Mouse (Mus musculus) liver, embryonic 13.5 days (tissue): ENCODE data around the gene Sgms1. TPM values are rescaled to one million over a fixed set of nuclear protein-coding genes. Genes with fewer than 3 reads are reported as not detected.

Experiments used
- ATAC-seq: fragments of 200-750 bp; cut with Nextera tagmentation; 2 replicates; pipeline ENCODE4 v1.8.0; 2017; ENCODE audit warnings: low read depth, mild to moderate bottlenecking, moderate number of reproducible peaks, moderate library complexity
- DNase-seq: peaks from one replicate; pipeline ENCODE4 v3.0.0; 2022
- H3K27ac ChIP-seq: fragments of 300-500 bp; sonication (generic); 2 replicates; pipeline ENCODE4 v1.5.1; 2015; ENCODE audit warnings: moderate library complexity, mild to moderate bottlenecking, inconsistent platforms
- H3K27me3 ChIP-seq: fragments of 300-500 bp; sonication (generic); 2 replicates; pipeline ENCODE4 v1.6.1; 2015; ENCODE audit warnings: mild to moderate bottlenecking, inconsistent platforms
- H3K36me3 ChIP-seq: fragments of 300-500 bp; sonication (generic); 2 replicates; pipeline ENCODE4 v1.6.1; 2015; ENCODE audit warnings: mild to moderate bottlenecking, inconsistent platforms
- H3K4me1 ChIP-seq: fragments of 300-500 bp; sonication (generic); replicated peaks from 2 replicates; pipeline ENCODE4 v1.6.1; 2015; ENCODE audit warnings: inconsistent platforms
- H3K4me2 ChIP-seq: fragments of 300-500 bp; sonication (generic); 2 replicates; pipeline ENCODE4 v1.6.1; 2015; ENCODE audit warnings: inconsistent platforms, mild to moderate bottlenecking, moderate library complexity
- H3K4me3 ChIP-seq: fragments of 300-500 bp; sonication (generic); replicated peaks from 2 replicates; pipeline ENCODE4 v1.5.1; 2015; ENCODE audit warnings: mild to moderate bottlenecking, inconsistent platforms
- H3K9ac ChIP-seq: fragments of 300-500 bp; sonication (generic); 2 replicates; pipeline ENCODE4 v1.6.1; 2015; ENCODE audit warnings: mild to moderate bottlenecking, inconsistent platforms
- H3K9me3 ChIP-seq: fragments of 300-500 bp; sonication (generic); replicated peaks from 2 replicates; pipeline ENCODE4 v1.6.1; 2016; ENCODE audit warnings: inconsistent platforms
- WGBS: fragments of 180-500 bp; shearing (Covaris S2); methylation state at CpG from one replicate; pipeline ENCODE4 v1.1.7; 2015; ENCODE audit not compliant: insufficient replicate concordance; 5-methylcytosine and 5-hydroxymethylcytosine counted together
- polyA plus RNA-seq: library from polyadenylated mRNA; unstranded; fragments of >200 nt; fragmentation: Nextera tagmentation; extraction: Ambion mirVana; gene quantifications from 2 replicates; pipeline ENCODE4 v1.2.1, GENCODE M21; 2015

The Sgms1 gene
- polyA plus RNA-seq, 1 experiment from 2014 or later = 23.4 TPM

DNA sequence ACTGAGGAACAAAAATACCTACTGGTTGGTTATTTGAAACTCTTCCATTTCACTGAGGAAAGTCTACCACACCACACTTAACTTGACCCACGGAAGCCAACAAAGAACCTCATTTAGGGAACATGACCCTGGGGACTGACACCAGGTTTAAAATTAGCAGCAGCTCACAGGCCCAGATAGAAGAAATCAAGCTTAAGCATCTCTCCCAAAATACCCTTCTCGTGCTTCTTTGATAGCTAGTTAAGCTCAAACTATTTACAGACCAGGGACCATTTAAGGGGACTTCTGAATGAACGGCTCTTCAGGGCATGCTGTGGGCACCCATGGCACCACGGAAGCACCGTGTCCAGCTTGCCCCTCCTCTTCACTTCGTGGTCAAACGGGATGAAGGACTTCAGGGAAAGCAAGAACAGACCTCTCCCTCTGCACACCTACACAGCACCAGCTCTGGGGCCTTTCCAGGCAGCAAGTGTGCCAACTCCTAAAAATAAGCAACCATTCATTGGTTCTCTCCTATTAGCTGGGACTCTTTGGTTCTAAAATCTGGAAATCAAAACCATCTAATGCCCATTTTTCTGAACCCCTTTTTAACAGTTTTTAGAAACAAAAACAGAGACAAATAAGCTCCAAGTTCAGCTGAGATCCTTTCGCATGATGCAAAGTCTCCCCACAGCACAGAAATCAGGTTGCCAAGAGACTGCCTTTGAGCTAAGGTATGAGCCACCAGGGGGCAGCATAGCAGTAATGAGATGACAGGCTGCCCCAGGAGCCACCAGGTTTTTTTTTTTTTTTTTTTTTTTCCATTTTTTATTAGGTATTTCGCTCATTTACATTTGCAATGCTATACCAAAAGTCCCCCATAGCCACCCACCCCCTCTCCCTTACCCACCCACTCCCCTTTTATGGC, 219.6 kb downstream of the Sgms1 start:
- H3K27me3 ChIP-seq = no peaks in the 10 kb centered on the region
- 61% methylated on average over 9 of the region's 9 CpGs for WGBS

GRCm38 (mm10) chr19:32168031-32168430, 221.5 kb downstream of the Sgms1 start:
- no peak overlapping the region for H3K4me3 ChIP-seq
- ATAC-seq = no peak
- no peaks in the 10 kb centered on the region for H3K36me3 ChIP-seq
- no peaks in the 10 kb centered on the region for H3K27me3 ChIP-seq
- no peak overlapping the region for H3K4me2 ChIP-seq
- H3K9ac ChIP-seq = no peak overlapping the region
- no peak for DNase-seq
- H3K4me1 ChIP-seq = peaks cover 41% of the 10 kb centered on the region
- WGBS = 84% methylated on average over 9 of the region's 9 CpGs
- H3K27ac ChIP-seq = no peak overlapping the region
- H3K9me3 ChIP-seq = no peaks in the 10 kb centered on the region

More for the DNA sequence above, 219.6 kb downstream of the Sgms1 start:
- ATAC-seq (no peak), DNase-seq (peak; percentile 54)
- Histone ChIP-seq H3K27ac (no peak overlapping the region; the same call in 1 of the 2 replicates), H3K4me1 (peaks cover 60% of the 10 kb centered on the region), H3K4me3 (no peak overlapping the region), H3K4me2 (no peak overlapping the region), H3K9me3 (no peaks in the 10 kb centered on the region), H3K9ac (no peak overlapping the region), H3K36me3 (no peaks in the 10 kb centered on the region)

DNA sequence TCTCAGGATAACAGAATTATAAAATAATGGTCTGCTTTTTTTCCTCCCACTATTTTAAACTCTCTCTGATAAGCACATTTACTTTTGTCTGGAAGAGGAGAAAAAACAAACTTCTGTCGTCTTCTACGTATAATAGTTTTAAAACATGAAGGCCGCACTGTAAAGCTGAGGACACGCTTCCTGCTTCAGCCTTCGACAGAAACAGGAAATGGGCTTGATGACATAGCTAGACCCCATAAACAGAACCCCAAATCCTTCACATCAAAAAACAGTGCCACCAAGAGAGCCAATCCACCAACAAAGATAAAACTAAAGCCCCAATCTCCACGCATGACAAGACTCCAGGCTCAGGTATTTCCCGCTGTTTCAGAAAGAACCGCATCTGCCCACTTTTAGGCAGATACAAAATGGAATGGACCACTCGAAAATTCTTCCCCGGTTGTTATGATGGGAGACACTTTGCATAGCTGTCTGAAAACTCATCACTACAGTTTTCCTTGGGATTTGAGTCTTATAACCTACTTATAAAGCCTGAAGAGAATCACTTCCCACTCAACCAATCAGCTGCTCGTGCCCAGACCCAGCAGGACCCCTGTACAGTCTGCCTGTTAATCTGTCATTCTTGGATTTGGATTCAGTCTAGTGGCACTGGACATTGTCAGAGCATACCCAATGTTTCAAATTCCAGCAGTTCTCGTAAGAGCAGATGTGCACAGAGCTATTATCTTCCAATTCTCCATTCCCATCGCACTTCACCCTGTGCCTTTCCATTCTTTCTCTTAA, 222.5 kb downstream of the Sgms1 start:
- ATAC-seq (no peak), DNase-seq (no peak)
- H3K9me3 ChIP-seq = no peaks in the 10 kb centered on the region
- no peak overlapping the region for H3K4me3 ChIP-seq
- H3K4me2 ChIP-seq = no peak overlapping the region
- H3K27me3 ChIP-seq = no peaks in the 10 kb centered on the region
- no peaks in the 10 kb centered on the region for H3K36me3 ChIP-seq
- no peak overlapping the region for H3K27ac ChIP-seq
- WGBS = 77% methylated on average over 13 of the region's 13 CpGs
- peaks cover 31% of the 10 kb centered on the region for H3K4me1 ChIP-seq
- H3K9ac ChIP-seq = no peak overlapping the region

DNA sequence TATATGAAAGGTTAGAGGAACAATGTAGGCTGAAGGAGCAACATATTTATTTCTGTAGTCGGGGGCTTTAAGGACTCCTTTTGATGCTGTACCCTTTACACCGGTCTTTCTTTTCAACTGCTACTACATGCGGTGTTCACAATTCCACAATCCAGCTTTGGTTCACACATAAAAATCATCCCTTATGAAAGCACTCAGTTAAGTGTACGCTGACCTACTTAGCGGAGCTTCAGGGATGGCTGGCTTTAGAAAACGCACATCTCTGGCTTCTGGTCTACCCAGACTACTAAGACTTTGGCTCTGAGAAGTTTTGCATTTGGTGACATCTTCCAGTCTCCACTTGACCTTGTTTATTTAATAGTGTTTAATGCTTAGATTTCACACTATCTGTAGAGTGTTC, 223.8 kb downstream of the Sgms1 start:
- 86% methylated on average over 6 of the region's 6 CpGs for WGBS
- H3K27ac ChIP-seq = no peak overlapping the region
- DNase-seq = no peak

GRCm38 (mm10) chr19:32164128-32164527, 225.4 kb downstream of the Sgms1 start:
- no peaks in the 10 kb centered on the region for H3K9me3 ChIP-seq
- peaks cover 13% of the 10 kb centered on the region for H3K36me3 ChIP-seq
- DNase-seq = no peak
- no peaks in the 10 kb centered on the region for H3K27me3 ChIP-seq
- 94% methylated on average over 4 of the region's 4 CpGs for WGBS
- ATAC-seq = no peak
- no peak overlapping the region for H3K27ac ChIP-seq
- no peak overlapping the region for H3K4me2 ChIP-seq
- peaks cover 19% of the 10 kb centered on the region for H3K4me1 ChIP-seq
- no peak overlapping the region for H3K9ac ChIP-seq
- H3K4me3 ChIP-seq = no peak overlapping the region

More for the DNA sequence above, 223.8 kb downstream of the Sgms1 start:
- no peak overlapping the region for H3K4me2 ChIP-seq
- no peaks in the 10 kb centered on the region for H3K36me3 ChIP-seq
- H3K9ac ChIP-seq = no peak overlapping the region
- no peaks in the 10 kb centered on the region for H3K27me3 ChIP-seq
- no peaks in the 10 kb centered on the region for H3K9me3 ChIP-seq
- peaks cover 24% of the 10 kb centered on the region for H3K4me1 ChIP-seq
- no peak overlapping the region for H3K4me3 ChIP-seq
- ATAC-seq = no peak

DNA sequence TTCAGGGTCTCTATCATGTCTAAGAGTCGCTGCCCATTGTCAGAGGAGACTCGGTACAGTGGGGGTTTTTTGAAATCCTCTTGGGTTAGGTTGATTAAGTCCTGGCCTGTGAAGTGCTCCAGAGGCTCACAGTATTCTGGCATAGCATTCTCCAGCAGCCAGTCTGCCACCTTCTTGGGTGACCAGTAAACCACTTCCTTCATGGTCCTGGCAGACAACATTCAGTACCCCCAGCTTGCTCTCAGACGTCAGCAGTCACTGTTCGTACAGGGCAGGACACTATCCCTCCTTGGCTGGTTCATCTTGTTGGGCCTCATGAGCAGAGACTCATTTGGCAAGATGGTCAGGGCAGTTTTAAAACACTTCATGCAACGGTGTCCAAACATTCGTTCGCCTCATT, 229.6 kb downstream of the Sgms1 start:
- Histone ChIP-seq H3K9me3 (no peaks in the 10 kb centered on the region), H3K4me1 (peaks cover 27% of the 10 kb centered on the region), H3K27me3 (no peaks in the 10 kb centered on the region), H3K4me2 (no peak overlapping the region), H3K9ac (no peak overlapping the region), H3K27ac (no peak overlapping the region), H3K36me3 (peaks cover 44% of the 10 kb centered on the region), H3K4me3 (no peak overlapping the region)
- ATAC-seq (no peak), DNase-seq (no peak)
- WGBS = 79% methylated on average over 7 of the region's 7 CpGs

- Histone ChIP-seq H3K4me1 (peaks cover 27% of the 10 kb centered on the region), H3K27me3 (no peaks in the 10 kb centered on the region), H3K9me3 (no peaks in the 10 kb centered on the region), H3K27ac (no peak overlapping the region), H3K4me2 (no peak overlapping the region), H3K36me3 (peaks cover 44% of the 10 kb centered on the region), H3K4me3 (no peak overlapping the region), H3K9ac (no peak overlapping the region)
- DNase-seq (no peak), ATAC-seq (no peak)
- WGBS = 93% methylated on average over 1 of the region's 1 CpGs
Observed at GRCm38 (mm10) chr19:32159168-32159567, 230.3 kb downstream of the Sgms1 start.

GRCm38 (mm10) chr19:32157045-32157444, 232.5 kb downstream of the Sgms1 start:
- no peak overlapping the region; the same call in 1 of the 2 replicates for H3K9ac ChIP-seq

DNA sequence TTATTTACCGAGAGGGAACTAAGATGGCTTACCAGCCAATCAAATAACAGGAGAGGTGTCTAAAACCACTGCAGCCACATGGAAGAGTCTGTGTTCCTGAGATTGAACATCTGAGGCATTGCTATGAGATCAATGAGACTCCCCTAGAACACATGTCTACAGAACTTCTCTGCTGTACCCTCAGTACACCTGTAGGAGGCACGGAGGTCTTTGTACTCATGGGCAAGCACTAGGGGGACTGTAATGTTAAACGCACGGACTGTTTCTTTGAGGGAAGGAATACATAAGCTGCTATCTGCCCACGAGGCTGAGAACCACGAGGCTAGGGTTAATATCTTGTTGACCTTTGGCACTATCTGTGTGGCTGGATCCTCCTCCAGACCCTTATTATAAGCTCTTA, 237.0 kb downstream of the Sgms1 start:
- WGBS = 60% methylated on average over 6 of the region's 6 CpGs
- H3K27ac ChIP-seq = no peak overlapping the region

More at GRCm38 (mm10) chr19:32157045-32157444, 232.5 kb downstream of the Sgms1 start:
- 16% methylated on average over 6 of the region's 6 CpGs for WGBS
- DNase-seq (peak; percentile 49), ATAC-seq (peak; percentile 95)
- Histone ChIP-seq H3K27me3 (no peaks in the 10 kb centered on the region), H3K9me3 (no peaks in the 10 kb centered on the region), H3K4me1 (peaks cover 27% of the 10 kb centered on the region), H3K4me2 (peak overlapping the region; percentile 39), H3K4me3 (no peak overlapping the region), H3K36me3 (peaks cover 44% of the 10 kb centered on the region), H3K27ac (no peak overlapping the region)

GRCm38 (mm10) chr19:32148710-32149109, 240.8 kb downstream of the Sgms1 start:
- Histone ChIP-seq H3K27ac (no peak overlapping the region), H3K9ac (no peak overlapping the region), H3K4me3 (no peak overlapping the region), H3K9me3 (no peaks in the 10 kb centered on the region), H3K4me2 (no peak overlapping the region), H3K27me3 (no peaks in the 10 kb centered on the region), H3K4me1 (no peaks in the 10 kb centered on the region), H3K36me3 (no peaks in the 10 kb centered on the region; the same call in none of the 2 replicates)
- DNase-seq (no peak), ATAC-seq (no peak)
- 47% methylated on average over 5 of the region's 5 CpGs for WGBS

More for the DNA sequence above, 237.0 kb downstream of the Sgms1 start:
- Histone ChIP-seq H3K4me1 (peaks cover 15% of the 10 kb centered on the region), H3K4me3 (no peak overlapping the region), H3K27me3 (no peaks in the 10 kb centered on the region), H3K9ac (no peak overlapping the region), H3K4me2 (no peak overlapping the region), H3K36me3 (peaks cover 16% of the 10 kb centered on the region), H3K9me3 (no peaks in the 10 kb centered on the region)
- DNase-seq (no peak), ATAC-seq (no peak)

GRCm38 (mm10) chr19:32142383-32142782, 247.1 kb downstream of the Sgms1 start:
- DNase-seq (no peak), ATAC-seq (no peak)
- no peaks in the 10 kb centered on the region for H3K27me3 ChIP-seq
- H3K4me1 ChIP-seq = peaks cover 32% of the 10 kb centered on the region
- H3K4me3 ChIP-seq = no peak overlapping the region
- H3K9me3 ChIP-seq = no peaks in the 10 kb centered on the region
- H3K9ac ChIP-seq = no peak overlapping the region
- 81% methylated on average over 6 of the region's 6 CpGs for WGBS
- H3K27ac ChIP-seq = no peak overlapping the region
- peaks cover 34% of the 10 kb centered on the region for H3K36me3 ChIP-seq
- H3K4me2 ChIP-seq = no peak overlapping the region
